Mouse (Mus musculus): Measurements from ENCODE around the gene Trpt1.

The Trpt1 gene

DNA sequence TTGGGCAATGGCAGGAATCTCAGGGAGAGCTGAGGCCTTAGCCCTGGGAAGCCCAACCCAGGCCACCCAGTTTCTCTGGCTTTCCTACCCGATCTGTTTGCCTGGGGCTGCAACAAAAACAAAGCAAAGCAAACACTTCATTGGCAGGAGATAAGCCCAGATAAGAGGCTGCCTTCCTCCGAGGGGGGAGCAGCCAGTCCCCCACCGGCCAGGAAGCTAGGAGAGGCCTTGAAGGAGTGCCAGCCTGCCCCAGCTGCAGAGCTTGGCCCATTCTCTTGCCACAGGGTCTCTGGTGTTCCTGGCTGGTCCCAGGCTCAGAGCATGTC lies 43.3 kb upstream of the Trpt1 start:
- H3K27me3 ChIP-seq (ENCODE audit: insufficient read depth, low read length), result no peaks in the 10 kb centered on the region
- TF ChIP-seq POU5F1 (IDR thresholded peaks at IDR 0.05; ENCODE audit: borderline replicate concordance, low read length) (no peak), NANOG (IDR thresholded peaks at IDR 0.05; ENCODE audit: borderline replicate concordance, low read length) (no peak), CTCF (conservative IDR thresholded peaks at IDR 0.05; ENCODE audit: low read length) (no peak)
- peak overlapping the region; percentile 88 for H3K4me3 ChIP-seq (replicated peaks; ENCODE audit: low read length)
- peaks cover 86% of the 10 kb centered on the region for H3K4me1 ChIP-seq (replicated peaks; ENCODE audit: low read depth, low read length)
- no peaks in the 10 kb centered on the region for H3K9me3 ChIP-seq (ENCODE audit: low read length)
- peaks cover 61% of the 10 kb centered on the region for H3K36me3 ChIP-seq (ENCODE audit: insufficient read depth, low read length)

GRCm38 (mm10) chr19:6954046-6954445 lies 41.9 kb upstream of the Trpt1 start:
- no peaks in the 10 kb centered on the region for H3K9me3 ChIP-seq (ENCODE audit: low read length)
- H3K27me3 ChIP-seq (ENCODE audit: insufficient read depth, low read length), result no peaks in the 10 kb centered on the region
- H3K4me3 ChIP-seq (replicated peaks; ENCODE audit: low read length), result no peak overlapping the region
- H3K4me1 ChIP-seq (replicated peaks; ENCODE audit: low read depth, low read length), result peaks cover 86% of the 10 kb centered on the region
- no peak for TF ChIP-seq NANOG (IDR thresholded peaks at IDR 0.05; ENCODE audit: borderline replicate concordance, low read length)
- TF ChIP-seq CTCF (conservative IDR thresholded peaks at IDR 0.05; ENCODE audit: low read length), result peak; percentile 30; the same call in 1 of the 2 replicates
- no peak for TF ChIP-seq POU5F1 (IDR thresholded peaks at IDR 0.05; ENCODE audit: borderline replicate concordance, low read length)
- H3K36me3 ChIP-seq (ENCODE audit: insufficient read depth, low read length), result peaks cover 73% of the 10 kb centered on the region

DNA sequence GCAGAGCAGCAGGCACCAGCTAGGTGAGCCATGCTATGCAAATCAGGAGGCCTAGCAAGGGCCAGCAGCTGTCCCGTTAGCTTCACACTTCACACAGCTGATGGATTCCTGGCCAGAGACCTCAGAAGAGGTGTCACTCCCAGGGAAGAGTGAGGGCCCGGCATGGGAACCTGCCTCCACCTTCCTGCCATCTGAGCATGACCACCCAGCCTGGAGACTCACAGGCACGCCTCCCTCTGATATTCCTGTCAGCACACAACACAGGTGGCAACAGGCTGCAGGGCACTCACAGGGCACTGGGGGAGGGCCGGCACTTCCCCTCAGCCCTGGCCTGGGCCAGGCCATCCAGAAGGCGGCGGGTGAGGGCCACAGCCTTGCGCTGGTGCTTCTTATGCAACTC lies 40.5 kb upstream of the Trpt1 start:
- Histone ChIP-seq H3K4me3 (replicated peaks; ENCODE audit: low read length) (peak overlapping the region; percentile 57), H3K27me3 (ENCODE audit: insufficient read depth, low read length) (no peaks in the 10 kb centered on the region), H3K4me1 (replicated peaks; ENCODE audit: low read depth, low read length) (peaks cover 78% of the 10 kb centered on the region), H3K36me3 (ENCODE audit: insufficient read depth, low read length) (peaks cover 78% of the 10 kb centered on the region), H3K9me3 (ENCODE audit: low read length) (no peaks in the 10 kb centered on the region)
- TF ChIP-seq CTCF (conservative IDR thresholded peaks at IDR 0.05; ENCODE audit: low read length) (no peak), POU5F1 (IDR thresholded peaks at IDR 0.05; ENCODE audit: borderline replicate concordance, low read length) (no peak), NANOG (IDR thresholded peaks at IDR 0.05; ENCODE audit: borderline replicate concordance, low read length) (no peak)

- TF ChIP-seq CTCF (conservative IDR thresholded peaks at IDR 0.05; ENCODE audit: low read length) (no peak), POU5F1 (IDR thresholded peaks at IDR 0.05; ENCODE audit: borderline replicate concordance, low read length) (no peak), NANOG (IDR thresholded peaks at IDR 0.05; ENCODE audit: borderline replicate concordance, low read length) (no peak)
- Histone ChIP-seq H3K4me1 (replicated peaks; ENCODE audit: low read depth, low read length) (peaks cover 74% of the 10 kb centered on the region), H3K27me3 (ENCODE audit: insufficient read depth, low read length) (no peaks in the 10 kb centered on the region), H3K4me3 (replicated peaks; ENCODE audit: low read length) (0 out of 2 replicates have a peak overlapping the region, but pooled peaks have one; percentile 17), H3K36me3 (ENCODE audit: insufficient read depth, low read length) (peaks cover 88% of the 10 kb centered on the region), H3K9me3 (ENCODE audit: low read length) (no peaks in the 10 kb centered on the region)
Measured at GRCm38 (mm10) chr19:6956461-6956860, 39.5 kb upstream of the Trpt1 start.

- H3K27me3 ChIP-seq (ENCODE audit: insufficient read depth, low read length), result no peaks in the 10 kb centered on the region
- H3K9me3 ChIP-seq (ENCODE audit: low read length), result no peaks in the 10 kb centered on the region
- H3K36me3 ChIP-seq (ENCODE audit: insufficient read depth, low read length), result peaks cover 41% of the 10 kb centered on the region
- no peak for TF ChIP-seq POU5F1 (IDR thresholded peaks at IDR 0.05; ENCODE audit: borderline replicate concordance, low read length)
- H3K4me3 ChIP-seq (replicated peaks; ENCODE audit: low read length), result peak overlapping the region; percentile 90
- peaks cover 96% of the 10 kb centered on the region for H3K4me1 ChIP-seq (replicated peaks; ENCODE audit: low read depth, low read length)
Measured at GRCm38 (mm10) chr19:6968491-6969271, 27.2 kb upstream of the Trpt1 start.

DNA sequence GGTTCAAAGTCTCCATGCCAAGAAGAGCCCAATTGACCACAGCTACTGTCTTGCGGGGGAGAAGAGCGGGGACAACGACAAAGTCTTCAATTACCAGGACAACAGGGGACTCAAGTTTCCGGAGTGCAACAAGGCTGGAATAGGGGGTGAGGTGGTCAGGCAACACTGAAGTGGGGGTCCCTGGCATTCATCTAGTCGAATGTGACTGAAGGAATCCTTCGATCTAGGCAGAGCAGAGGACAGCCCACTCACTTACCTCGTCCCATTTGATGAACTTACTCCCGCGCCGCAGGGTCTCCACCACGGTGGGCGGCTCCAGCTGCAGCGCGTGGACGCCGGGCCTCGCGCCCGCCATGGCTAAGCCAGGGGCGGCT lies 26.7 kb upstream of the Trpt1 start:
- peak overlapping the region; percentile 90 for H3K4me3 ChIP-seq (replicated peaks; ENCODE audit: low read length)
- peaks cover 35% of the 10 kb centered on the region for H3K36me3 ChIP-seq (ENCODE audit: insufficient read depth, low read length)
- H3K27me3 ChIP-seq (ENCODE audit: insufficient read depth, low read length), result no peaks in the 10 kb centered on the region
- TF ChIP-seq CTCF (conservative IDR thresholded peaks at IDR 0.05; ENCODE audit: low read length) (no peak), POU5F1 (IDR thresholded peaks at IDR 0.05; ENCODE audit: borderline replicate concordance, low read length) (no peak), NANOG (IDR thresholded peaks at IDR 0.05; ENCODE audit: borderline replicate concordance, low read length) (no peak)
- H3K9me3 ChIP-seq (ENCODE audit: low read length), result no peaks in the 10 kb centered on the region
- peaks cover 95% of the 10 kb centered on the region for H3K4me1 ChIP-seq (replicated peaks; ENCODE audit: low read depth, low read length)

- no peak for TF ChIP-seq NANOG (IDR thresholded peaks at IDR 0.05; ENCODE audit: borderline replicate concordance, low read length)
- no peak for TF ChIP-seq POU5F1 (IDR thresholded peaks at IDR 0.05; ENCODE audit: borderline replicate concordance, low read length)
- peak; percentile 22 for TF ChIP-seq CTCF (conservative IDR thresholded peaks at IDR 0.05; ENCODE audit: low read length)
- H3K36me3 ChIP-seq (ENCODE audit: insufficient read depth, low read length), result peaks cover 30% of the 10 kb centered on the region
Measured at GRCm38 (mm10) chr19:6969665-6970381, 26.1 kb upstream of the Trpt1 start.

DNA sequence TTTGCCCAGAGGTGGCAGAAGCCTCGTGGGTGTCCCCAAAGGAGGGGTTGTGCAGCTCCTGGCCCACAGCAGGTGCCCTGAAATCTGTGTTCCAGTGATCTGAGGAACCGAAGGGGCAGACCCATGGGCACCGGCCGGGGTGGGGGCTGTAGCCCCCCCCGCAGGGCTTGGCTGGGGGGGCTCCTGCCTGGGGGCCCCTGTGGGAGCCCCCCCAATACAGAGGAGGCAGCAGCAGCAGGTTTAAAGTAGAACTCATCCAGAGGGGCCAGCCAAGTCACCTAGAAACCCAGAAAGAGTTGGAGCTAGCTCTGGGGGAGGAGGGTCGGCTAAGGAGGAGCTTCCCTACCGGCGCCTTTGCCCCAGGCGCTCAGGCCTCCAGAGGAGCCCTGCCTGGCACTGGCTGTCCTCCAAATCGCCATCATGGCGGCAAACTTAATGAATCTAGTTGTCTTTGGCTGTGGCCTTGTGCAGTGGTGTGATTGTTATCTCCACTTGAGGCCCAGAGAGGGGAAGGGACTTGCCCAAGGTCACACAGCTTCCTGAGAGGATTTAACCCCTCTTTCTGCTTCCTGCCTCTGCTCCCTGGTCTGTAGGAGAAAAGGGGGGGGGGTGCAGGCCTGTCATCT lies 25.4 kb upstream of the Trpt1 start:
- Histone ChIP-seq H3K27me3 (ENCODE audit: insufficient read depth, low read length) (no peaks in the 10 kb centered on the region), H3K36me3 (ENCODE audit: insufficient read depth, low read length) (peaks cover 22% of the 10 kb centered on the region), H3K4me3 (replicated peaks; ENCODE audit: low read length) (peak overlapping the region; percentile 90), H3K4me1 (replicated peaks; ENCODE audit: low read depth, low read length) (peaks cover 82% of the 10 kb centered on the region), H3K9me3 (ENCODE audit: low read length) (no peaks in the 10 kb centered on the region)
- TF ChIP-seq NANOG (IDR thresholded peaks at IDR 0.05; ENCODE audit: borderline replicate concordance, low read length) (no peak; the same call in 1 of the 2 replicates), POU5F1 (IDR thresholded peaks at IDR 0.05; ENCODE audit: borderline replicate concordance, low read length) (no peak), CTCF (conservative IDR thresholded peaks at IDR 0.05; ENCODE audit: low read length) (no peak)

More at GRCm38 (mm10) chr19:6969665-6970381, 26.1 kb upstream of the Trpt1 start:
- peak overlapping the region; percentile 90 for H3K4me3 ChIP-seq (replicated peaks; ENCODE audit: low read length)
- H3K4me1 ChIP-seq (replicated peaks; ENCODE audit: low read depth, low read length), result peaks cover 89% of the 10 kb centered on the region
- H3K27me3 ChIP-seq (ENCODE audit: insufficient read depth, low read length), result no peaks in the 10 kb centered on the region
- H3K9me3 ChIP-seq (ENCODE audit: low read length), result no peaks in the 10 kb centered on the region

Data from E14TG2a.4 (cell line).